Mouse (Mus musculus) G1E (cell line): Measurements from ENCODE around the gene Pitpnc1. TPM values are rescaled to one million over a fixed set of nuclear protein-coding genes. Genes with fewer than 3 reads are reported as not detected.
A peak's percentile ranks its signal among the peaks of the same experiment; 100 is the strongest.

ENCODE experiments used
- ATAC-seq: 2 replicates; pipeline ENCODE4 v1.8.0; 2016; ENCODE audit warnings: mild to moderate bottlenecking; ENCODE audit not compliant: insufficient number of reproducible peaks, poor library complexity, low FRiP score, severe bottlenecking; ENCODE audit errors: extremely low read depth
- DNase-seq: peaks from one replicate; pipeline ENCODE4 v3.0.0; 2012; ENCODE audit warnings: low spot score
- H3K27me3 ChIP-seq: 2 replicates; pipeline ENCODE4 v1.6.1; 2012; ENCODE audit warnings: mild to moderate bottlenecking, low read length, inconsistent platforms; ENCODE audit not compliant: insufficient read depth
- H3K36me3 ChIP-seq: replicated peaks from 2 replicates; pipeline ENCODE3; 2012; ENCODE audit warnings: mild to moderate bottlenecking, inconsistent platforms
- H3K4me1 ChIP-seq: 2 replicates; pipeline ENCODE4 v1.6.1; 2012; ENCODE audit warnings: low read depth, low read length, inconsistent platforms, mixed read lengths; ENCODE audit not compliant: insufficient read depth
- H3K4me3 ChIP-seq: 2 replicates; pipeline ENCODE4 v1.5.1; 2012; ENCODE audit warnings: low read depth, mild to moderate bottlenecking, inconsistent platforms, low read length, moderate library complexity, mixed read lengths
- H3K9me3 ChIP-seq: replicated peaks from 2 replicates; pipeline ENCODE4 v1.6.1; 2012; ENCODE audit warnings: inconsistent platforms
- CTCF ChIP-seq: IDR thresholded peaks from 2 replicates; pipeline ENCODE4 v1.5.1; 2012; ENCODE audit warnings: low read depth, low read length, inconsistent platforms, mixed read lengths
- GATA1 ChIP-seq: IDR thresholded peaks from 2 replicates; pipeline ENCODE4 v1.6.1; 2012; ENCODE audit warnings: borderline replicate concordance, low read length, inconsistent platforms, mixed read lengths
- GATA2 ChIP-seq: IDR thresholded peaks from 2 replicates; pipeline ENCODE4 v1.6.1; 2012; ENCODE audit warnings: low read depth, low read length, inconsistent platforms, borderline replicate concordance
- POLR2AphosphoS5 ChIP-seq: IDR thresholded peaks from 2 replicates; pipeline ENCODE4 v1.6.1; 2012; ENCODE audit warnings: low read depth, low read length, inconsistent platforms; ENCODE audit not compliant: insufficient replicate concordance
- TAL1 ChIP-seq: conservative IDR thresholded peaks from 2 replicates; pipeline ENCODE4 v1.6.1; 2012; ENCODE audit warnings: low read depth, low read length, inconsistent platforms, mixed read lengths
- polyA plus RNA-seq: library from polyadenylated mRNA; stranded (reverse); fragments of >175 nt; gene quantifications from 2 replicates; pipeline ENCODE4 v1.2.3, GENCODE M21; 2012
- total RNA-seq, 2 experiments: library from RNA; stranded (forward) in 1 of 2; stranded (reverse) in 1 of 2; fragments of 200-1000 nt in 1 of 2; fragments of >200 nt in 1 of 2; fragmentation: Nextera tagmentation in 1 of 2; gene quantifications; 2 replicates each; pipeline ENCODE4 v1.2.3; 2014 to 2017

The Pitpnc1 gene
- total and polyA plus RNA-seq, 3 experiments = 9.9 to 53.5 (median 31.5) TPM

GRCm38 (mm10) chr11:107479053-107479861 lies 8.8 kb upstream of the Pitpnc1 start, which contains the start of gene Psmd12:
Gene Psmd12 (plus strand): TSS chr11:107479484.
- Histone ChIP-seq H3K9me3 (no peaks in the 10 kb centered on the region), H3K4me1 (peaks cover 33% of the 10 kb centered on the region), H3K27me3 (no peaks in the 10 kb centered on the region), H3K4me3 (peak within 1 kb of the TSS; percentile 99), H3K36me3 (peaks cover 25% of the 10 kb centered on the region)
- DNase-seq (peak; percentile 74), ATAC-seq (peak; percentile 97)
- TF ChIP-seq TAL1 (no peak), GATA2 (no peak), POLR2AphosphoS5 (no peak), CTCF (no peak), GATA1 (no peak)

- Histone ChIP-seq H3K4me1 (peaks cover 25% of the 10 kb centered on the region), H3K36me3 (no peaks in the 10 kb centered on the region), H3K4me3 (no peak overlapping the region), H3K27me3 (no peaks in the 10 kb centered on the region), H3K9me3 (no peaks in the 10 kb centered on the region)
- DNase-seq = peak; percentile 51
- no peak for ATAC-seq
- TF ChIP-seq CTCF (peak; percentile 81), POLR2AphosphoS5 (no peak)
Observed at GRCm38 (mm10) chr11:107473137-107473820, 2.8 kb upstream of the Pitpnc1 start.

- ATAC-seq (no peak), DNase-seq (no peak)
- Histone ChIP-seq H3K9me3 (no peaks in the 10 kb centered on the region), H3K27me3 (no peaks in the 10 kb centered on the region), H3K36me3 (peaks cover 2% of the 10 kb centered on the region), H3K4me1 (peaks cover 33% of the 10 kb centered on the region), H3K4me3 (no peak overlapping the region)
- TF ChIP-seq TAL1 = no peak
Observed at GRCm38 (mm10) chr11:107472304-107472703, 1.8 kb upstream of the Pitpnc1 start.

GRCm38 (mm10) chr11:107471071-107471720 lies 697 bp upstream of the Pitpnc1 start:
- Histone ChIP-seq H3K36me3 (peaks cover 6% of the 10 kb centered on the region), H3K4me3 (peak overlapping the region; percentile 94), H3K4me1 (peaks cover 44% of the 10 kb centered on the region), H3K27me3 (no peaks in the 10 kb centered on the region), H3K9me3 (no peaks in the 10 kb centered on the region)
- TF ChIP-seq CTCF (no peak), POLR2AphosphoS5 (no peak), GATA2 (no peak), GATA1 (no peak), TAL1 (no peak)
- ATAC-seq (no peak), DNase-seq (no peak)

GRCm38 (mm10) chr11:107469523-107470371 lies 752 bp downstream of the Pitpnc1 start:
- Histone ChIP-seq H3K4me3 (peak overlapping the region; percentile 94), H3K36me3 (peaks cover 13% of the 10 kb centered on the region), H3K27me3 (no peaks in the 10 kb centered on the region), H3K9me3 (no peaks in the 10 kb centered on the region), H3K4me1 (peaks cover 57% of the 10 kb centered on the region)
- DNase-seq (peak; percentile 45), ATAC-seq (no peak)
- TF ChIP-seq POLR2AphosphoS5 = no peak
- no peak for TF ChIP-seq CTCF
- TF ChIP-seq GATA1 = no peak
- no peak for TF ChIP-seq GATA2
- TF ChIP-seq TAL1 = no peak

- Histone ChIP-seq H3K4me1 (peaks cover 62% of the 10 kb centered on the region), H3K4me3 (peak overlapping the region; percentile 94), H3K36me3 (peaks cover 17% of the 10 kb centered on the region), H3K27me3 (no peaks in the 10 kb centered on the region), H3K9me3 (no peaks in the 10 kb centered on the region)
- TF ChIP-seq GATA1 (no peak), CTCF (peak; percentile 45), TAL1 (no peak)
- DNase-seq (peak; percentile 44), ATAC-seq (no peak)
Observed at GRCm38 (mm10) chr11:107469031-107469522, 1.4 kb downstream of the Pitpnc1 start.
